Mouse (Mus musculus) CH12.LX (cell line): ENCODE results near the gene Taz. TPM values are rescaled to one million over a fixed set of nuclear protein-coding genes. Genes with fewer than 3 reads are reported as not detected.

Source experiments
- DNase-seq: peaks from one replicate; pipeline ENCODE4 v3.0.0-alpha.2; 2013; ENCODE audit errors: extremely low read depth
- H3K27ac ChIP-seq: 2 replicates; pipeline ENCODE4 v1.5.1; 2012; ENCODE audit warnings: low read depth, mild to moderate bottlenecking, control low read depth, moderate library complexity; ENCODE audit not compliant: insufficient read depth
- H3K27me3 ChIP-seq: replicated peaks from 2 replicates; pipeline ENCODE3; 2012; ENCODE audit warnings: inconsistent platforms
- H3K36me3 ChIP-seq, 2 experiments: replicated peaks in 1 of 2; 2 replicates each; pipeline versions ENCODE3 to v1.6.1; 2012; ENCODE audit warnings: inconsistent platforms in 1 of 2, low read length in 1 of 2, mild to moderate bottlenecking in 1 of 2, mixed read lengths in 1 of 2, moderate library complexity in 1 of 2; ENCODE audit not compliant: control insufficient read depth in 1 of 2, insufficient read depth in 1 of 2
- H3K4me1 ChIP-seq, 2 experiments: 2 replicates each; pipeline ENCODE4 v1.6.1; 2012; ENCODE audit warnings: inconsistent platforms in 1 of 2, moderate library complexity in 1 of 2; ENCODE audit not compliant: insufficient read depth in 2 of 2, control insufficient read depth in 1 of 2
- H3K4me2 ChIP-seq: 2 replicates; pipeline ENCODE4 v1.6.1; 2012; ENCODE audit warnings: low read depth, mild to moderate bottlenecking, control low read depth; ENCODE audit not compliant: poor library complexity, insufficient read depth, severe bottlenecking
- H3K4me3 ChIP-seq, 3 experiments: fragments of 150-350 bp in 1 of 3; sonication (generic) in 1 of 3; replicated peaks in 1 of 3; 2 replicates each; pipeline versions ENCODE3 to v1.5.1; 2011 to 2012; ENCODE audit warnings: low read depth in 2 of 3, low read length in 2 of 3, mild to moderate bottlenecking in 2 of 3, moderate library complexity in 2 of 3, control low read depth in 1 of 3, improper control_type of control experiment in 1 of 3, inconsistent platforms in 1 of 3, mixed read lengths in 1 of 3; ENCODE audit not compliant: poor library complexity in 1 of 3
- H3K79me2 ChIP-seq: replicated peaks from 2 replicates; pipeline ENCODE4 v1.6.1; 2012; ENCODE audit warnings: mild to moderate bottlenecking, moderate library complexity; ENCODE audit not compliant: control insufficient read depth, poor library complexity, insufficient read depth, severe bottlenecking; ENCODE audit errors: extremely low read depth
- H3K9ac ChIP-seq: 2 replicates; pipeline ENCODE4 v1.6.1; 2012; ENCODE audit warnings: low read depth, mild to moderate bottlenecking, control low read depth, moderate library complexity; ENCODE audit not compliant: insufficient read depth
- H3K9me3 ChIP-seq: replicated peaks from 2 replicates; pipeline ENCODE3; 2012; ENCODE audit warnings: low read length, inconsistent platforms, mixed read lengths
- BHLHE40 ChIP-seq: IDR thresholded peaks from 2 replicates; pipeline ENCODE4 v1.6.1; 2011; ENCODE audit warnings: mild to moderate bottlenecking, low read depth, low read length, improper control_type of control experiment
- CHD1 ChIP-seq: IDR thresholded peaks from 2 replicates; pipeline ENCODE4 v1.6.1; 2012; ENCODE audit warnings: low read depth, low read length, improper control_type of control experiment, inconsistent platforms
- CHD2 ChIP-seq: IDR thresholded peaks from 2 replicates; pipeline ENCODE4 v1.6.1; 2011; ENCODE audit warnings: low read length, improper control_type of control experiment
- CTCF ChIP-seq, 2 experiments: IDR thresholded peaks in 1 of 2; conservative IDR thresholded peaks in 1 of 2; 2 replicates each; pipeline ENCODE4 v1.5.1; 2011 to 2012; ENCODE audit warnings: low read depth in 2 of 2, low read length in 2 of 2, improper control_type of control experiment in 1 of 2, inconsistent platforms in 1 of 2, mild to moderate bottlenecking in 1 of 2, moderate library complexity in 1 of 2
- E2F4 ChIP-seq: IDR thresholded peaks from 2 replicates; pipeline ENCODE4 v1.6.1; 2011; ENCODE audit warnings: low read depth, low read length, improper control_type of control experiment; ENCODE audit not compliant: insufficient replicate concordance
- ELF1 ChIP-seq: IDR thresholded peaks from 2 replicates; pipeline ENCODE4 v1.6.1; 2014; ENCODE audit warnings: low read depth, mild to moderate bottlenecking, inconsistent platforms, low read length, improper control_type of control experiment
- EP300 ChIP-seq: IDR thresholded peaks from 2 replicates; pipeline ENCODE4 v1.6.1; 2011; ENCODE audit warnings: low read length, improper control_type of control experiment
- ETS1 ChIP-seq: conservative IDR thresholded peaks from 2 replicates; pipeline ENCODE4 v1.6.1; 2012; ENCODE audit warnings: low read depth, mild to moderate bottlenecking, inconsistent platforms, low read length, improper control_type of control experiment, moderate library complexity
- HCFC1 ChIP-seq: IDR thresholded peaks from 2 replicates; pipeline ENCODE4 v1.6.1; 2012; ENCODE audit warnings: low read depth, mild to moderate bottlenecking, inconsistent platforms, low read length, improper control_type of control experiment
- IRF4 ChIP-seq: IDR thresholded peaks from 2 replicates; pipeline ENCODE4 v1.6.1; 2014; ENCODE audit warnings: low read depth, mild to moderate bottlenecking, inconsistent platforms, low read length, improper control_type of control experiment
- JUND ChIP-seq: conservative IDR thresholded peaks from 2 replicates; pipeline ENCODE4 v1.6.1; 2011; ENCODE audit warnings: low read depth, low read length, improper control_type of control experiment
- KAT2A ChIP-seq: IDR thresholded peaks from 2 replicates; pipeline ENCODE4 v1.6.1; 2012; ENCODE audit warnings: low read length, improper control_type of control experiment, inconsistent platforms; ENCODE audit not compliant: insufficient replicate concordance
- MEF2A ChIP-seq: IDR thresholded peaks from 2 replicates; pipeline ENCODE4 v1.6.1; 2014; ENCODE audit warnings: low read depth, mild to moderate bottlenecking, inconsistent platforms, low read length, improper control_type of control experiment, borderline replicate concordance
- MXI1 ChIP-seq: IDR thresholded peaks from 2 replicates; pipeline ENCODE4 v1.6.1; 2011; ENCODE audit warnings: mild to moderate bottlenecking, low read depth, low read length, improper control_type of control experiment
- MYC ChIP-seq: IDR thresholded peaks from 2 replicates; pipeline ENCODE4 v1.6.1; 2011; ENCODE audit warnings: low read depth, mild to moderate bottlenecking, improper control_type of control experiment, low read length
- NELFE ChIP-seq: IDR thresholded peaks from 2 replicates; pipeline ENCODE4 v1.6.1; 2011; ENCODE audit warnings: low read depth, low read length, improper control_type of control experiment
- NRF1 ChIP-seq: IDR thresholded peaks from 2 replicates; pipeline ENCODE4 v1.6.1; 2014; ENCODE audit warnings: low read depth, mild to moderate bottlenecking, inconsistent platforms, low read length, improper control_type of control experiment, moderate library complexity
- PAX5 ChIP-seq: IDR thresholded peaks from 2 replicates; pipeline ENCODE4 v1.6.1; 2012; ENCODE audit warnings: low read length, inconsistent platforms, mixed read lengths
- POLR2A ChIP-seq: IDR thresholded peaks from 2 replicates; pipeline ENCODE4 v1.6.1; 2011; ENCODE audit warnings: low read depth, mild to moderate bottlenecking, improper control_type of control experiment, low read length
- POLR2AphosphoS2 ChIP-seq: IDR thresholded peaks from 2 replicates; pipeline ENCODE4 v1.6.1; 2011; ENCODE audit warnings: low read depth, low read length, improper control_type of control experiment
- RCOR1 ChIP-seq: conservative IDR thresholded peaks from 2 replicates; pipeline ENCODE4 v1.6.1; 2012; ENCODE audit warnings: low read depth, mild to moderate bottlenecking, inconsistent platforms, low read length, improper control_type of control experiment
- SIN3A ChIP-seq: IDR thresholded peaks from 2 replicates; pipeline ENCODE4 v1.6.1; 2012; ENCODE audit warnings: low read length, improper control_type of control experiment, inconsistent platforms
- SMC3 ChIP-seq: IDR thresholded peaks from 2 replicates; pipeline ENCODE4 v1.6.1; 2011; ENCODE audit warnings: low read depth, low read length, improper control_type of control experiment
- TBP ChIP-seq: conservative IDR thresholded peaks from 2 replicates; pipeline ENCODE4 v1.6.1; 2011; ENCODE audit warnings: low read depth, low read length, improper control_type of control experiment
- TCF12 ChIP-seq: IDR thresholded peaks from 2 replicates; pipeline ENCODE4 v1.6.1; 2014; ENCODE audit warnings: low read depth, mild to moderate bottlenecking, inconsistent platforms, low read length, improper control_type of control experiment
- USF2 ChIP-seq: conservative IDR thresholded peaks from 2 replicates; pipeline ENCODE4 v1.6.1; 2011; ENCODE audit warnings: low read depth, low read length, improper control_type of control experiment
- ZC3H11A ChIP-seq: IDR thresholded peaks from 2 replicates; pipeline ENCODE4 v1.6.1; 2012; ENCODE audit warnings: low read depth, mild to moderate bottlenecking, inconsistent platforms, low read length, improper control_type of control experiment
- ZMIZ1 ChIP-seq: IDR thresholded peaks from 2 replicates; pipeline ENCODE4 v1.6.1; 2012; ENCODE audit warnings: low read depth, mild to moderate bottlenecking, inconsistent platforms, low read length, improper control_type of control experiment
- ZNF384 ChIP-seq: IDR thresholded peaks from 2 replicates; pipeline ENCODE4 v1.6.1; 2012; ENCODE audit warnings: low read depth, low read length, improper control_type of control experiment, inconsistent platforms
- dilution Hi-C: fragments of 300-500 bp; cut with MboI; formaldehyde crosslinking; loops from 2 replicates; pipeline ENCODE4 v1.14.3; 2020; ENCODE audit warnings: low sequenced_read_pairs; ENCODE audit not compliant: extremely low pct_unique_long_range_greater_than_20kb, extremely low pct_ligation_motif_present
- in situ Hi-C: fragments of 300-500 bp; cut with MboI; formaldehyde crosslinking; loops from 3 replicates; pipeline ENCODE4 v1.14.3; 2019; ENCODE audit warnings: low sequenced_read_pairs, low pct_ligation_motif_present, low pct_unique_long_range_greater_than_20kb, mixed read lengths
- polyA plus RNA-seq: library from polyadenylated mRNA; unstranded; fragments of >175 nt; gene quantifications from 2 replicates; pipeline ENCODE4 v1.2.1, GENCODE M21; 2012; ENCODE audit warnings: low read depth; ENCODE audit not compliant: insufficient read length
- total RNA-seq, 2 experiments: library from RNA; depleted of rRNA; stranded (reverse); fragments of 300-350 nt in 1 of 2; fragments of >200 nt in 1 of 2; gene quantifications; 2 replicates each; pipeline ENCODE4 v1.2.3; 2012 to 2014

Taz gene
- total and polyA plus RNA-seq, 3 experiments, result 25.6 to 40.4 (median 29.2) TPM

- TF ChIP-seq POLR2A (no peak), ETS1 (no peak), ZNF384 (no peak)
- TF ChIP-seq, all 38 proteins: peak for 5
These were observed 33.1 kb upstream of the Taz start (continued) for GRCm38 (mm10) chrX:74248651-74249050.

DNA sequence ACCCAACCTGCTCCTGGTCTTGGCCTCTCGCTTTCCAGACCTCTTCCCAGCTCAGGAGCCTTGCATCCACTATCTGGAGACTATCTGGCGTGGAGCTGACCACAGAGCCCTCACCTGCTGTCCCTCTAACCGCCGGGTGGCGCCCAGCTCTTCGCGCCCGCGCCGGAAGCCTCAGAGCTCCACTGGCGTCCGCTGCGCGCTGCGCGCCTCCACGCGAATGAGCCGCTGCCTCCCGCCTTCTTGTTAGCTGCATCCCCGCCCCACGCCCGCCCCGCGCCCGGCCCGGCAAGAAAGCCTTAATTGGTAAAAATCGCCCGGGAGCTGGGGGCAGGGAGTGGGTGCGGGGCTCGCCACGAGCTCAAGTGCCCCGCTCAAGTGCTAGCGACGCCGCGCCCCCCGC is 32.1 kb upstream of the Taz start, which contains the start of gene Flna:
Gene Flna, minus strand, starts transcription at position 206 of the 400 bp plus-strand sequence.
- peak within 1 kb of the TSS; percentile 58; the same call in 1 of the 2 replicates for H3K9ac ChIP-seq
- H3K27ac ChIP-seq, result 0 out of 2 replicates have a peak within 1 kb of the TSS, but pooled peaks have one; percentile 34
- no peaks in the 10 kb centered on the region for H3K36me3 ChIP-seq
- TF ChIP-seq SMC3 (peak; percentile 38), CTCF (conservative IDR thresholded peaks at IDR 0.05 in 1 of 2, IDR thresholded peaks at IDR 0.05 in 1 of 2; ENCODE audit: low read depth in 2 of 2, low read length in 2 of 2) (peak in 1 of 2 experiments; percentile 49; a peak in 2 of 4 replicates), NRF1 (peak; percentile 28; the same call in 1 of the 2 replicates), NELFE (0 out of 2 replicates have a peak, but pooled peaks have one; percentile 32), PAX5 (no peak), MXI1 (peak; percentile 46), USF2 (no peak), POLR2A (peak; percentile 49; the same call in 1 of the 2 replicates), SIN3A (0 out of 2 replicates have a peak, but pooled peaks have one; percentile 37), TCF12 (peak; percentile 51; the same call in 1 of the 2 replicates), ZC3H11A (no peak), CHD2 (0 out of 2 replicates have a peak, but pooled peaks have one; percentile 45)
- dilution Hi-C loops (no loop called here), in situ Hi-C loops (loop anchor here (5.0 to 10.0 kb wide), 2 partner anchors 125 to 163 kb away; partner anchors contain the start of gene Opn1mw)
- H3K9me3 ChIP-seq, result no peaks in the 10 kb centered on the region
- peaks cover 9% of the 10 kb centered on the region; the same call in 1 of the 2 replicates for H3K79me2 ChIP-seq
- peaks cover 2 to 13% of the 10 kb centered on the region in 2 experiments; a peak in 3 of 4 replicates for H3K4me1 ChIP-seq
- no peak for DNase-seq
- no peaks in the 10 kb centered on the region for H3K27me3 ChIP-seq
- H3K4me2 ChIP-seq, result peak within 1 kb of the TSS; percentile 90
- peak within 1 kb of the TSS; percentile 21 to 69 (median 32) for H3K4me3 ChIP-seq

DNA sequence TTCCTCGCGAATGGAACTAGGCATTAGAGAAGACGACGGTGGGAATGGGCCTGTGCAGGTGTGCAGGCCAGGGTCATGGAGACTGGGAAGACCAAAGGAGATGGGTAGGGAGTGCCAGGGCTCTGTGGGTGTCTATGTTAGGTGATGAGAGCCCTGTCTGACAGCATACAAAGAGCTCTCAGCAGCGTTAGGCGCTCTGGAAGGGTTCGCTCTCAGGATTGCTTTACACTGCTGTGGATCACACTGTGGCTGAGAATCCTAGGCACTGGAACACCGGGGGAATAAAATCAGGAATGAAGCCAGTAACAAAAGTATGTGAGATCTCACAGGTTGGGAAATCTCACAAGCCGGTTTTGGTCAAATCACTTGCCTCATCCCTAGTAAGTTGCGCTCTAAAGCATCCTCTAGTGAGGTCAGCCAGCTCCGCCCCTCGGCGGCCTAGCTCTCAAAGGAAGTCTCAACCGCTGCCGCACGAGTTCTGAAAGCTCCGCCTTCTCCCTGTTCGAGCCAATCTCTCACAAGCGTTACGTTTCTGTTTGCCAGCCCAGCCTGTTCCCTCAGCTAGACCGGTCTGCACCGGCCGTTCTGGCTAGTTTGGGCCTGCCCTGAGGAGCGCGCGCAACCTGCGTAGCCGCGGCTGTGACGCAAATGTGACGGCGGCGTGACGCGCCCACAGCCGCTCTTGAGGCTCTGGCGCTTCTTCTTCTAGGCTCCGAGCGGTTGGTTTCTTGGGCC is 27.4 kb upstream of the Taz start, which contains the start of gene Emd:
Gene Emd, plus strand, starts transcription at position 535 of the 735 bp plus-strand sequence.
- Histone ChIP-seq H3K27ac (peak within 1 kb of the TSS; percentile 78), H3K4me2 (peak within 1 kb of the TSS; percentile 87), H3K9me3 (no peaks in the 10 kb centered on the region), H3K4me1 (peaks cover 2 to 9% of the 10 kb centered on the region in 2 experiments; a peak in 3 of 4 replicates), H3K27me3 (no peaks in the 10 kb centered on the region), H3K4me3 (peak within 1 kb of the TSS; percentile 50 to 78 (median 72)), H3K9ac (peak within 1 kb of the TSS; percentile 62), H3K79me2 (peaks cover 10% of the 10 kb centered on the region; the same call in 1 of the 2 replicates), H3K36me3 (peaks cover 18 to 26% of the 10 kb centered on the region in 2 experiments)
- dilution Hi-C loops (no loop called here), in situ Hi-C loops (no loop called here)
- DNase-seq, result peak; percentile 93
- TF ChIP-seq MYC (no peak), USF2 (no peak), KAT2A (no peak), NRF1 (peak; percentile 80), MEF2A (no peak), HCFC1 (peak; percentile 39; the same call in 1 of the 2 replicates), BHLHE40 (peak; percentile 70), ZMIZ1 (peak; percentile 78; the same call in 1 of the 2 replicates), PAX5 (no peak), TBP (peak; percentile 26; the same call in 1 of the 2 replicates), ZNF384 (no peak), CHD1 (no peak), IRF4 (0 out of 2 replicates have a peak, but pooled peaks have one; percentile 5), EP300 (no peak), JUND (no peak), POLR2AphosphoS2 (no peak), ELF1 (no peak), E2F4 (no peak), RCOR1 (no peak)
